Mouse (Mus musculus) mature B cell (primary cell): ENCODE results near the gene Lrch4.

ENCODE experiments used
- in situ Hi-C: fragments of 300-500 bp; cut with MboI; formaldehyde crosslinking; loops from 2 replicates; pipeline ENCODE4 v1.14.3; 2019

Gene Lrch4

DNA sequence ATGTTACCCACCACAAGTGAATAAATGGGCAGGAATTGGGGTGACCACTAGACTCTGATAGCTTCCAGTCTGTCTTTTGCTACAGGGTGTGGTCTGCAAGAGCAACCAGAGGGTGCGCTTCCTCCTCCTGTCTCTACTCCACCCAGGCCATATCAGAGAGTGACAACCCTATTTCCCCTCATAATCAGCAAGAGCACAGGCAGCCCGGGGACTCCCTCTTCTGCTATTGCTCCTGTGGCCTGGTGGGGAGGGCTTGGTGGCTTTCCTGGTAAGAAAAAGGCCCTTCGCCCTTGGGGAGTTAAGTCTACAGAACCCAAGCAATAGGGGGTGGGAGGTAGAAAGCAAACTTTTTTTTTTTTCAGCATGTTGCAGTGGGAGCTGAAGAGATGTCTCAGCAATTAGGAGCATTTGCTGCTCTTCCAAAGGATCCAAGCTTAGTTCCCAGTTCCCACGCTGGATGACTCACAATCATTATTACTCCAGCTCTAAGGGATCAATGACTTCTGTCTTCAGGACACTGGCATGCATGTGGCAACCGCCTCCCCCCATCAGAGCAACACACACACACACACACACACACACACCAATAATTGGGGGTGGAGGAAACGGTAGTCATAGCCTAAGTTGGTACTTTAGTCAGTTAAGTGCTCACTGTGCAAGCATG lies 57.3 kb downstream of the Lrch4 start:
- in situ Hi-C loops = no loop called here

DNA sequence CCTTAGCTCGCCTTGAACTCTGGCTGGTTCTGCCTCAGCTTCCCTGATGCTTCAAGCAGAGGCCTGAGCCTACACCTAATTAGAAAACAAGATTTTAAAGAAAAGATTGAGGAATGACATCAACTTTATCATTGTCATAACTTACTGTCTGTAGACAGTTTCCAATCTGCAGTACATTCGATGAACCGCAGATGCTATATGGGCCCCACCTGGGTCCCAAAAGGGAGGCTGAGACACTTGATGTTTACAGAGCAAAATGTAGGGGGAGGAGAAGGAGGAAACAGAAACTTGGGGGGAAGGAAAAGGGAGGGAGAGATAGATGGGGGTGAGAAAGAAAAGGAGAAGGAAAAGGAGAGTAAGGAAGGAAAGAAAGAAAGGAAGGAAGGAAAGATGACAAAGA lies 61.1 kb downstream of the Lrch4 start:
- in situ Hi-C loops = no loop called here

DNA sequence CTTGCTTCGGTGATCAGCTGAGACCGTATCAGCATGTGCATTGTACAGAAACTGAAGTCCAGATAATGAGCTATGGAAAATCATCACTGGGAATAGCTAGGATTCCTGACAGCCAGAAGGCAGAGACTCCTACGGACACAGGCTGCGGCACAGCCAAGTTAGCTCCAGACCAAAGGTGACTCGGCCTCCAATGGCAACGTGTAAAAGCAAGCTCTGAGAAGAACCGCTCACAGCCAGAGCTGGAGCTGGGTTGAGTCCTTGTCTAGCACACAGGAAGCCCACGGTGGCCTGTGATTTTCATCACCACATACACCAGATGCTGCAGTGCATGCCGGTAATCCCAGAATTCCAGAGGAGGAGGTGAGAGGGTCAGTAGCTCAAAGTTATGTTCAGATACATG lies 61.6 kb downstream of the Lrch4 start:
- in situ Hi-C loops = no loop called here
